Mouse (Mus musculus): ENCODE measurements at regions not wholly inside any gene's neighbourhood (a gene's known extent, or its start where the extent isn't known, plus 50 kb on each side); places are given as distances from the start of the nearest gene placed in this dataset.

GRCm38 (mm10) chr11:45460000-45460792 is 391.7 kb upstream of the Clint1 start:
- no peaks in the 10 kb centered on the region for H3K36me3 ChIP-seq (ENCODE audit: control insufficient read depth, insufficient read depth, low read length)
- ATAC-seq (replicated peaks; ENCODE audit: low FRiP score) (no peak), DNase-seq (ENCODE audit: low spot score) (no peak)
- no peak overlapping the region for H3K4me2 ChIP-seq (ENCODE audit: low read depth, low read length, severe bottlenecking)
- no peak overlapping the region for H3K27ac ChIP-seq (ENCODE audit: low read depth, low read length)
- H3K4me3 ChIP-seq (ENCODE audit: low read depth, low read length): no peak overlapping the region
- no peaks in the 10 kb centered on the region for H3K4me1 ChIP-seq (replicated peaks; ENCODE audit: control insufficient read depth, insufficient read depth, low read length)
- H3K9me3 ChIP-seq (ENCODE audit: control insufficient read depth, low read length): no peaks in the 10 kb centered on the region
- H3K9ac ChIP-seq (ENCODE audit: low read length): no peak overlapping the region
- 88% methylated on average over 11 of the region's 11 CpGs for WGBS
- H3K27me3 ChIP-seq (ENCODE audit: control insufficient read depth, insufficient read depth, low read length): no peaks in the 10 kb centered on the region

- 76% methylated on average over 4 of the region's 4 CpGs for WGBS
Measured at GRCm38 (mm10) chr11:45464501-45464900, 387.4 kb upstream of the Clint1 start.

GRCm38 (mm10) chr11:45466350-45466749 is 385.5 kb upstream of the Clint1 start:
- ATAC-seq (replicated peaks; ENCODE audit: low FRiP score) (no peak), DNase-seq (ENCODE audit: low spot score) (no peak)
- Histone ChIP-seq H3K4me3 (ENCODE audit: low read depth, low read length) (no peak overlapping the region), H3K4me2 (ENCODE audit: low read depth, low read length, severe bottlenecking) (no peak overlapping the region), H3K9me3 (ENCODE audit: control insufficient read depth, low read length) (no peaks in the 10 kb centered on the region), H3K36me3 (ENCODE audit: control insufficient read depth, insufficient read depth, low read length) (no peaks in the 10 kb centered on the region), H3K9ac (ENCODE audit: low read length) (no peak overlapping the region), H3K27me3 (ENCODE audit: control insufficient read depth, insufficient read depth, low read length) (no peaks in the 10 kb centered on the region), H3K27ac (ENCODE audit: low read depth, low read length) (no peak overlapping the region), H3K4me1 (replicated peaks; ENCODE audit: control insufficient read depth, insufficient read depth, low read length) (no peaks in the 10 kb centered on the region)
- 77% methylated on average over 3 of the region's 3 CpGs for WGBS

More at GRCm38 (mm10) chr11:45464501-45464900, 387.4 kb upstream of the Clint1 start:
- no peaks in the 10 kb centered on the region for H3K36me3 ChIP-seq (ENCODE audit: control insufficient read depth, insufficient read depth, low read length)
- H3K27me3 ChIP-seq (ENCODE audit: control insufficient read depth, insufficient read depth, low read length): no peaks in the 10 kb centered on the region
- no peak overlapping the region for H3K27ac ChIP-seq (ENCODE audit: low read depth, low read length)
- no peaks in the 10 kb centered on the region for H3K4me1 ChIP-seq (replicated peaks; ENCODE audit: control insufficient read depth, insufficient read depth, low read length)
- no peak overlapping the region for H3K9ac ChIP-seq (ENCODE audit: low read length)
- H3K4me3 ChIP-seq (ENCODE audit: low read depth, low read length): no peak overlapping the region
- no peak overlapping the region for H3K4me2 ChIP-seq (ENCODE audit: low read depth, low read length, severe bottlenecking)
- no peaks in the 10 kb centered on the region for H3K9me3 ChIP-seq (ENCODE audit: control insufficient read depth, low read length)
- no peak for DNase-seq (ENCODE audit: low spot score)
- ATAC-seq (replicated peaks; ENCODE audit: low FRiP score): no peak

GRCm38 (mm10) chr11:45472171-45472570 is 379.7 kb upstream of the Clint1 start:
- H3K9me3 ChIP-seq (ENCODE audit: control insufficient read depth, low read length): no peaks in the 10 kb centered on the region
- no peak overlapping the region for H3K9ac ChIP-seq (ENCODE audit: low read length)
- no peak overlapping the region for H3K27ac ChIP-seq (ENCODE audit: low read depth, low read length)
- 65% methylated on average over 5 of the region's 5 CpGs for WGBS
- H3K4me1 ChIP-seq (replicated peaks; ENCODE audit: control insufficient read depth, insufficient read depth, low read length): no peaks in the 10 kb centered on the region
- H3K27me3 ChIP-seq (ENCODE audit: control insufficient read depth, insufficient read depth, low read length): no peaks in the 10 kb centered on the region
- ATAC-seq (replicated peaks; ENCODE audit: low FRiP score) (no peak), DNase-seq (ENCODE audit: low spot score) (no peak)
- H3K36me3 ChIP-seq (ENCODE audit: control insufficient read depth, insufficient read depth, low read length): no peaks in the 10 kb centered on the region
- no peak overlapping the region for H3K4me3 ChIP-seq (ENCODE audit: low read depth, low read length)
- H3K4me2 ChIP-seq (ENCODE audit: low read depth, low read length, severe bottlenecking): no peak overlapping the region

GRCm38 (mm10) chr11:45476917-45477316 is 374.9 kb upstream of the Clint1 start:
- no peak overlapping the region for H3K27ac ChIP-seq (ENCODE audit: low read depth, low read length)
- no peak overlapping the region for H3K9ac ChIP-seq (ENCODE audit: low read length)
- ATAC-seq (replicated peaks; ENCODE audit: low FRiP score): no peak
- no peaks in the 10 kb centered on the region for H3K36me3 ChIP-seq (ENCODE audit: control insufficient read depth, insufficient read depth, low read length)
- H3K4me2 ChIP-seq (ENCODE audit: low read depth, low read length, severe bottlenecking): no peak overlapping the region
- 67% methylated on average over 4 of the region's 4 CpGs for WGBS
- no peaks in the 10 kb centered on the region for H3K4me1 ChIP-seq (replicated peaks; ENCODE audit: control insufficient read depth, insufficient read depth, low read length)
- H3K9me3 ChIP-seq (ENCODE audit: control insufficient read depth, low read length): no peaks in the 10 kb centered on the region
- H3K27me3 ChIP-seq (ENCODE audit: control insufficient read depth, insufficient read depth, low read length): no peaks in the 10 kb centered on the region
- DNase-seq (ENCODE audit: low spot score): no peak
- H3K4me3 ChIP-seq (ENCODE audit: low read depth, low read length): no peak overlapping the region

- no peak overlapping the region for H3K27ac ChIP-seq (ENCODE audit: low read depth, low read length)
- H3K9ac ChIP-seq (ENCODE audit: low read length): no peak overlapping the region
- DNase-seq (ENCODE audit: low spot score): no peak
- H3K36me3 ChIP-seq (ENCODE audit: control insufficient read depth, insufficient read depth, low read length): no peaks in the 10 kb centered on the region
- H3K9me3 ChIP-seq (ENCODE audit: control insufficient read depth, low read length): no peaks in the 10 kb centered on the region
- no peaks in the 10 kb centered on the region for H3K4me1 ChIP-seq (replicated peaks; ENCODE audit: control insufficient read depth, insufficient read depth, low read length)
- no peak for ATAC-seq (replicated peaks; ENCODE audit: low FRiP score)
- H3K4me3 ChIP-seq (ENCODE audit: low read depth, low read length): no peak overlapping the region
- no peak overlapping the region for H3K4me2 ChIP-seq (ENCODE audit: low read depth, low read length, severe bottlenecking)
- H3K27me3 ChIP-seq (ENCODE audit: control insufficient read depth, insufficient read depth, low read length): no peaks in the 10 kb centered on the region
- 88% methylated on average over 4 of the region's 4 CpGs for WGBS
Measured at GRCm38 (mm10) chr11:45485950-45486349, 365.9 kb upstream of the Clint1 start.

GRCm38 (mm10) chr11:45491021-45491967 is 360.6 kb upstream of the Clint1 start:
- H3K27ac ChIP-seq (ENCODE audit: low read depth, low read length): no peak overlapping the region
- no peak overlapping the region for H3K9ac ChIP-seq (ENCODE audit: low read length)
- H3K4me2 ChIP-seq (ENCODE audit: low read depth, low read length, severe bottlenecking): no peak overlapping the region
- no peaks in the 10 kb centered on the region for H3K4me1 ChIP-seq (replicated peaks; ENCODE audit: control insufficient read depth, insufficient read depth, low read length)
- DNase-seq (ENCODE audit: low spot score): no peak
- no peak overlapping the region for H3K4me3 ChIP-seq (ENCODE audit: low read depth, low read length)
- no peaks in the 10 kb centered on the region for H3K9me3 ChIP-seq (ENCODE audit: control insufficient read depth, low read length)
- 68% methylated on average over 18 of the region's 20 CpGs for WGBS
- peak; percentile 18; the same call in 1 of the 2 replicates for ATAC-seq (replicated peaks; ENCODE audit: low FRiP score)
- H3K36me3 ChIP-seq (ENCODE audit: control insufficient read depth, insufficient read depth, low read length): no peaks in the 10 kb centered on the region
- H3K27me3 ChIP-seq (ENCODE audit: control insufficient read depth, insufficient read depth, low read length): no peaks in the 10 kb centered on the region

GRCm38 (mm10) chr11:45495246-45495645 is 356.6 kb upstream of the Clint1 start:
- 65% methylated on average over 1 of the region's 1 CpGs for WGBS
- no peaks in the 10 kb centered on the region for H3K27me3 ChIP-seq (ENCODE audit: control insufficient read depth, insufficient read depth, low read length)
- no peak overlapping the region for H3K4me3 ChIP-seq (ENCODE audit: low read depth, low read length)
- ATAC-seq (replicated peaks; ENCODE audit: low FRiP score): no peak
- H3K36me3 ChIP-seq (ENCODE audit: control insufficient read depth, insufficient read depth, low read length): no peaks in the 10 kb centered on the region
- H3K9me3 ChIP-seq (ENCODE audit: control insufficient read depth, low read length): no peaks in the 10 kb centered on the region
- no peak for DNase-seq (ENCODE audit: low spot score)
- no peak overlapping the region for H3K27ac ChIP-seq (ENCODE audit: low read depth, low read length)
- H3K9ac ChIP-seq (ENCODE audit: low read length): no peak overlapping the region
- H3K4me2 ChIP-seq (ENCODE audit: low read depth, low read length, severe bottlenecking): no peak overlapping the region
- no peaks in the 10 kb centered on the region for H3K4me1 ChIP-seq (replicated peaks; ENCODE audit: control insufficient read depth, insufficient read depth, low read length)

Measured in forebrain, embryonic 11.5 days (tissue).